Mouse (Mus musculus) MEL (cell line): ENCODE results near the gene Tmem248.

ENCODE experiments used
- CTCF ChIP-seq, 3 experiments: IDR thresholded peaks in 2 of 3; conservative IDR thresholded peaks in 1 of 3; 2 replicates each; pipeline ENCODE4 v1.5.1; 2011 to 2012; ENCODE audit warnings: low read length in 3 of 3, low read depth in 2 of 3, mild to moderate bottlenecking in 2 of 3, improper control_type of control experiment in 1 of 3, inconsistent platforms in 1 of 3, mixed read lengths in 1 of 3, moderate library complexity in 1 of 3; ENCODE audit not compliant: control insufficient read depth in 1 of 3, insufficient read depth in 1 of 3, poor library complexity in 1 of 3, severe bottlenecking in 1 of 3
- ELF1 ChIP-seq: IDR thresholded peaks from 2 replicates; pipeline ENCODE4 v1.6.1; 2014; ENCODE audit warnings: low read depth, mild to moderate bottlenecking, inconsistent platforms, low read length, improper control_type of control experiment, moderate library complexity
- GABPA ChIP-seq: IDR thresholded peaks from 2 replicates; pipeline ENCODE4 v1.6.1; 2012; ENCODE audit warnings: low read depth, mild to moderate bottlenecking, inconsistent platforms, low read length, improper control_type of control experiment, moderate library complexity
- GATA1 ChIP-seq: IDR thresholded peaks from 2 replicates; pipeline ENCODE4 v1.6.1; 2011; ENCODE audit warnings: low read depth, low read length, improper control_type of control experiment
- JUND ChIP-seq: IDR thresholded peaks from 2 replicates; pipeline ENCODE4 v1.6.1; 2011; ENCODE audit warnings: low read depth, mild to moderate bottlenecking, improper control_type of control experiment, low read length
- MAFK ChIP-seq: IDR thresholded peaks from 2 replicates; pipeline ENCODE4 v1.6.1; 2011; ENCODE audit warnings: low read depth, mild to moderate bottlenecking, low read length, improper control_type of control experiment, borderline replicate concordance
- MAX ChIP-seq: IDR thresholded peaks from 2 replicates; pipeline ENCODE4 v1.6.1; 2011; ENCODE audit warnings: low read length, improper control_type of control experiment
- MYB ChIP-seq: IDR thresholded peaks from 2 replicates; pipeline ENCODE4 v1.6.1; 2011; ENCODE audit warnings: mild to moderate bottlenecking, low read depth, low read length, improper control_type of control experiment
- NELFE ChIP-seq: IDR thresholded peaks from 2 replicates; pipeline ENCODE4 v1.6.1; 2011; ENCODE audit warnings: low read depth, low read length, improper control_type of control experiment
- POLR2A ChIP-seq, 2 experiments: IDR thresholded peaks; 2 replicates each; pipeline ENCODE4 v1.6.1; 2011 to 2012; ENCODE audit warnings: low read length in 2 of 2, mild to moderate bottlenecking in 2 of 2, control low read depth in 1 of 2, improper control_type of control experiment in 1 of 2, low read depth in 1 of 2, moderate library complexity in 1 of 2; ENCODE audit not compliant: control insufficient read depth in 1 of 2, insufficient read depth in 1 of 2, poor library complexity in 1 of 2
- POLR2AphosphoS5 ChIP-seq: IDR thresholded peaks from 2 replicates; pipeline ENCODE4 v1.6.1; 2012; ENCODE audit warnings: low read depth, borderline replicate concordance, mild to moderate bottlenecking, inconsistent platforms, low read length, moderate library complexity, mixed read lengths
- SMC3 ChIP-seq: IDR thresholded peaks from 2 replicates; pipeline ENCODE4 v1.6.1; 2011; ENCODE audit warnings: low read depth, low read length, improper control_type of control experiment
- USF1 ChIP-seq: IDR thresholded peaks from 2 replicates; pipeline ENCODE4 v1.6.1; 2014; ENCODE audit warnings: low read depth, mild to moderate bottlenecking, inconsistent platforms, low read length, improper control_type of control experiment, moderate library complexity

GRCm38 (mm10) chr5:130247823-130248222 is 30.9 kb downstream of the Tmem248 start:
- TF ChIP-seq NELFE: no peak
- TF ChIP-seq MAFK: no peak
- no peak for TF ChIP-seq USF1
- TF ChIP-seq MAX: no peak
- no peak for TF ChIP-seq JUND
- TF ChIP-seq ELF1: no peak
- TF ChIP-seq POLR2A (IDR thresholded peaks at IDR 0.05; ENCODE audit: control insufficient read depth in 1 of 2, insufficient read depth in 1 of 2, low read depth in 1 of 2, low read length in 2 of 2, poor library complexity in 1 of 2): no peak
- no peak for TF ChIP-seq SMC3
- TF ChIP-seq GATA1: no peak
- no peak for TF ChIP-seq GABPA
- no peak for TF ChIP-seq POLR2AphosphoS5
- TF ChIP-seq MYB: no peak
- no peak for TF ChIP-seq CTCF (IDR thresholded peaks at IDR 0.05 in 2 of 3, conservative IDR thresholded peaks at IDR 0.05 in 1 of 3; ENCODE audit: control insufficient read depth in 1 of 3, insufficient read depth in 1 of 3, low read depth in 2 of 3, low read length in 3 of 3, poor library complexity in 1 of 3, severe bottlenecking in 1 of 3)
